Mouse (Mus musculus): ENCODE measurements around the gene Bcl10. TPM values are rescaled to one million over a fixed set of nuclear protein-coding genes. Genes with fewer than 3 reads are reported as not detected.
"Not testable (repeated sequence)": the region's sequence is repeated elsewhere in the genome, so short reads cannot be mapped to it uniquely, and the experiment has no call there.

The Bcl10 gene
- polyA plus RNA-seq (2015; fragmentation: Nextera tagmentation; extraction: Ambion mirVana) = 57.7 and 62.2 TPM in 2 replicates

DNA sequence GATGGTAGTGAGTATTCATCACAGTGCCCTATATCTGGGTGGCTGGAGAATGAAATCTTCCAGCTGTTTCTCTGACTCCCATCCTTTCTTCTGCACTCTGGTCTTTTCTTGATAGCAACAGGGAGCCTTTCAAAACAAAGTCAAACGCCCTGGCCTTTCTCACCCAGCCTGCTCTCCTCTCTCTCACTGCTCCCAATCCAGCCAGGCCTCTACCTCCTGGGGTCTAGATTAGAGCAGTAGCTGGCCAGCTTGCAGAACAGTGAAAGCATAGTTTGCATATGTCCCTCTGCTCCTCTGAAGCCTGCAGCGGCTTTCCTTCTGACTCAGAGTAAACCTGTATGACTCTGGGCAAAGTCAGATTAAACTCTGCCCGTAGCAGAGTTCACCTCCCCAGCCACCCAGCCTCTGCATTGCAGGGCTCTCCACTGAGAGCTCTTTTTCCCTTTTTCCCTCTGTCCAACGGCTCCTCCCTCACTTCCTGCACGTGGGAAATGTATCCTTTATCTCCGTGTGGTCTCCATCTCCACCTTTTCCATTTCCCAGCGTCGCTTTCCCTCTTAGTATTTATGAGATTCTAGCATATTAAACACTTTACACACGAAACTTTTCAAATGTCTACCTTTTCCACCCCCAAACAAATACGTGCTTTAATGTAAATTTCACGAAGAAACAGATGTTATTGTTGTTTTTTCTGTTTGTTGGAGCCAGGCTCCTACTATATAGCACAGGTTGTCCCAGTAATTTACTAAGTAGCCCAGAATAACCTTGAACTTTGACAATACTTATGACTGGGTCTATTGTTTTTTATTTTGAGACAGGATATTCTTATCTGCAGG is at the start of gene Bcl10:
Gene Bcl10, plus strand, starts transcription at position 786 of the 836 bp plus-strand sequence.
- no peak within 1 kb of the TSS for H3K9ac ChIP-seq (ENCODE audit: low read depth, low read length)
- no peak for DNase-seq (ENCODE audit: low spot score)
- H3K9me3 ChIP-seq (replicated peaks; ENCODE audit: low read length) = no peaks in the 10 kb centered on the region
- peak within 1 kb of the TSS; percentile 91; the same call in 1 of the 2 replicates for H3K4me3 ChIP-seq (replicated peaks; ENCODE audit: low read depth, low read length)
- TF ChIP-seq CTCF (IDR thresholded peaks at IDR 0.05; ENCODE audit: low read depth) = no peak
- peaks cover 10% of the 10 kb centered on the region; the same call in 1 of the 2 replicates for H3K4me1 ChIP-seq (replicated peaks; ENCODE audit: insufficient read depth, low read length)
- 35% methylated on average over 11 of the region's 11 CpGs for WGBS
- no peaks in the 10 kb centered on the region for H3K36me3 ChIP-seq (ENCODE audit: insufficient read depth, low read length)
- H3K4me2 ChIP-seq (ENCODE audit: low read length) = peak within 1 kb of the TSS; percentile 46
- no peak for ATAC-seq (replicated peaks; ENCODE audit: low FRiP score, low read depth)
- no peaks in the 10 kb centered on the region for H3K27me3 ChIP-seq (ENCODE audit: insufficient read depth, low read length)
- H3K27ac ChIP-seq = peak within 1 kb of the TSS; percentile 74; the same call in 1 of the 2 replicates

DNA sequence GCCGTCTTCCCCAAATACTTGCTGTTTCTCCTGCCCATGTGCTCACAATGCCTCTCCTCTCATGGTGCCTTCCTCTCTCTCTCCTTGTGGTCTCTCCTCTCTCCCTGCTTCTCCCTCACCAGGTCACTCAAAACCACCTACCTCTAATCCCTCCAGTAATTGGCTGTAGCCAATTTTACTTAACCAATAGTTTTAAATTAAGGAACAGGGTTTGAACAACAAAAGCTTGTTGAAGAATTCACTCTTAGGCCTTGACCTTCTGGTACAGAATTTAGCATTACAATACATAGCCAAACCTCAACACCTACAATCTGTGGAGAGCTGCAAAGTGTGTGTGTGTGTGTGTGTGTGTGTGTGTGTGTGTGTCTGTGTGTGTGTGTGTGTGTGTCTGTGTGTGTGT is 49.3 kb upstream of the Bcl10 start:
- 88% methylated on average over 1 of the region's 1 CpGs for whole genome bisulfite sequencing
- Histone ChIP-seq H3K27me3 (ENCODE audit: insufficient read depth, low read length) (no peaks in the 10 kb centered on the region), H3K27ac (no peak overlapping the region), H3K9me3 (replicated peaks; ENCODE audit: low read length) (no peaks in the 10 kb centered on the region), H3K4me3 (replicated peaks; ENCODE audit: low read depth, low read length) (no peak overlapping the region), H3K4me1 (replicated peaks; ENCODE audit: insufficient read depth, low read length) (no peaks in the 10 kb centered on the region), H3K36me3 (ENCODE audit: insufficient read depth, low read length) (no peaks in the 10 kb centered on the region), H3K9ac (ENCODE audit: low read depth, low read length) (no peak overlapping the region), H3K4me2 (ENCODE audit: low read length) (no peak overlapping the region)
- no peak for TF ChIP-seq CTCF (IDR thresholded peaks at IDR 0.05; ENCODE audit: low read depth)
- DNase-seq (ENCODE audit: low spot score) = no peak
- ATAC-seq (replicated peaks; ENCODE audit: low FRiP score, low read depth) = no peak

DNA sequence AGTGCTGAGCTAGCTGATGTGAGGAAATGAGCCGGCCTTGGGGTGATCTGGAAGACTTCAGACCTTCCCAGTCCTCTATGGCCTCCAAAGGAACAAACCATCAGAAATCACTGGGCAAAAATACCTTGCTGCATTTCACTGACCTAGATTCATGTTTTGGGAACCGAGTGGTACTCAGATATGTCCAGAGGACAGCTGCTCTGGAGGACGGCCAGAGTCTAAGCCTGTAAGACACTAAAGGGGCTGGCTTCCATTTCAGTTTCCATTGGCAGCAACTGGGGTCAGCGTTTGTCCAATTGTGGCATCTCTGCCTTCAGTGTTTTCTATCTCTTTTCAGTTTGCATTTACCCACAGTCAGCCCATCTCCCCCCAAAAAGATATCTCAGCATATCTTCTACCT is 48.5 kb upstream of the Bcl10 start:
- H3K4me2 ChIP-seq (ENCODE audit: low read length) = no peak overlapping the region
- no peaks in the 10 kb centered on the region for H3K36me3 ChIP-seq (ENCODE audit: insufficient read depth, low read length)
- no peaks in the 10 kb centered on the region for H3K4me1 ChIP-seq (replicated peaks; ENCODE audit: insufficient read depth, low read length)
- WGBS = 85% methylated on average over 4 of the region's 4 CpGs
- H3K27me3 ChIP-seq (ENCODE audit: insufficient read depth, low read length) = no peaks in the 10 kb centered on the region
- H3K9me3 ChIP-seq (replicated peaks; ENCODE audit: low read length) = no peaks in the 10 kb centered on the region
- TF ChIP-seq CTCF (IDR thresholded peaks at IDR 0.05; ENCODE audit: low read depth) = no peak
- DNase-seq (ENCODE audit: low spot score) (no peak), ATAC-seq (replicated peaks; ENCODE audit: low FRiP score, low read depth) (no peak)
- H3K4me3 ChIP-seq (replicated peaks; ENCODE audit: low read depth, low read length) = no peak overlapping the region
- no peak overlapping the region for H3K27ac ChIP-seq
- no peak overlapping the region for H3K9ac ChIP-seq (ENCODE audit: low read depth, low read length)

DNA sequence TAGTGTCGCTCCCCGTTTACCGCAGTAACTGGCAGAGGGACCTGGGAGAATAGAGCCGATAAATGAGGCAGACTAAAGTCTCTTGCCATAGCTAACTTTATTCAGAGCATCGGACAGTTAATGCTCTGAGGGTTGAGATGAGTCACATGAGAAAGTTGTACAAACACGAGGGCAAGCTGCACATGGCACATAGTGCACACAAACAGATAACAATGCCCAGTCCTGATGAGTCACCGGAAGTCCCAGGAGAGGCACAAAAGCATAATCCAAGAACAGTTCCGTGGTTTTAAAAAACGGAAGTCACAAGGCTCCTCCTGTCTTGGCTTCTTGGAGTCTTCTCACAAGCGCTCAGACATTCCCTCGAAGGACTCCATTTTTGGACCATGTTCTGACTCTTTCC is 46.5 kb upstream of the Bcl10 start:
- 78% methylated on average over 11 of the region's 11 CpGs for WGBS
- Histone ChIP-seq H3K9me3 (replicated peaks; ENCODE audit: low read length) (no peaks in the 10 kb centered on the region), H3K4me2 (ENCODE audit: low read length) (no peak overlapping the region), H3K27me3 (ENCODE audit: insufficient read depth, low read length) (no peaks in the 10 kb centered on the region), H3K36me3 (ENCODE audit: insufficient read depth, low read length) (no peaks in the 10 kb centered on the region), H3K4me3 (replicated peaks; ENCODE audit: low read depth, low read length) (no peak overlapping the region), H3K27ac (no peak overlapping the region), H3K4me1 (replicated peaks; ENCODE audit: insufficient read depth, low read length) (no peaks in the 10 kb centered on the region), H3K9ac (ENCODE audit: low read depth, low read length) (no peak overlapping the region)
- TF ChIP-seq CTCF (IDR thresholded peaks at IDR 0.05; ENCODE audit: low read depth) = no peak
- DNase-seq (ENCODE audit: low spot score) (no peak), ATAC-seq (replicated peaks; ENCODE audit: low FRiP score, low read depth) (no peak)

DNA sequence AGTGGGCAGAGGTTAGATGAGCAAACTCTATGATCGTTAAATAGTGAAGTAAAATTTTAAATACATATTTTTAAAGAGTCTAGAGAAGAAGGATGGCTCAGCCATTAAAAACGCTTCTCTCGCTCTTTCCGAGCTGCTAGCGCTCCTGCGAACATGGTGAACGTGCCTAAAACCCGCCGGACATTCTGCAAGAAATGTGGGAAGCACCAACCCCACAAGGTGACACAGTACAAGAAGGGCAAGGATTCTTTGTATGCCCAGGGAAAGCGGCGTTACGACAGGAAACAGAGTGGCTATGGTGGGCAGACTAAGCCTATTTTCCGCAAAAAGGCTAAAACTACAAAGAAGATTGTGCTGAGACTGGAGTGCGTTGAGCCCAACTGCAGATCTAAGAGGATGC is 43.7 kb upstream of the Bcl10 start:
- not testable (repeated sequence) for H3K9ac ChIP-seq (ENCODE audit: low read depth, low read length); H3K27ac ChIP-seq; ATAC-seq (replicated peaks; ENCODE audit: low FRiP score, low read depth); DNase-seq (ENCODE audit: low spot score); H3K9me3 ChIP-seq (replicated peaks; ENCODE audit: low read length); H3K4me1 ChIP-seq (replicated peaks; ENCODE audit: insufficient read depth, low read length); H3K4me3 ChIP-seq (replicated peaks; ENCODE audit: low read depth, low read length); H3K27me3 ChIP-seq (ENCODE audit: insufficient read depth, low read length); H3K36me3 ChIP-seq (ENCODE audit: insufficient read depth, low read length); H3K4me2 ChIP-seq (ENCODE audit: low read length)
- 95% methylated on average over 12 of the region's 14 CpGs for WGBS

DNA sequence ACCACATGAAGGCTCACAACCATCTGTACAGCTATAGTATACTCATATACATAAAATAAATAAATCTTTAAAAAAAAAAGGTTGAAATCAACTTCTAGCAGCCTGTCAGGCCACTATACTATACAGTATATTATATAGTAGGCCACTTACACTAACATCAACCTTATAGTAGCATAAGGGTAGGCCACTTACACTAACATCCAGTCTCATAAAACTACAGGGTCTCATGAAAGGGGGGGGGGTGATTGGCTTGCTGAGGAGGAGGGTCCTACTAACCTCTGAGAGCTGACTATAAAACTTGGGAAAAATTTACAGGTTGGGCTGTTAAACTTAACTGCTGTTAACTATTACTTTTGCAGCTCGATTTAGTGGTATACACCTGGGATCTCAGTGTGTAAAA is 42.3 kb upstream of the Bcl10 start:
- no peak overlapping the region for H3K9ac ChIP-seq (ENCODE audit: low read depth, low read length)
- DNase-seq (ENCODE audit: low spot score) (no peak), ATAC-seq (replicated peaks; ENCODE audit: low FRiP score, low read depth) (no peak)
- no peak for TF ChIP-seq CTCF (IDR thresholded peaks at IDR 0.05; ENCODE audit: low read depth)
- WGBS = 44% methylated on average over 1 of the region's 1 CpGs
- H3K27me3 ChIP-seq (ENCODE audit: insufficient read depth, low read length) = no peaks in the 10 kb centered on the region
- H3K4me3 ChIP-seq (replicated peaks; ENCODE audit: low read depth, low read length) = no peak overlapping the region
- no peaks in the 10 kb centered on the region for H3K36me3 ChIP-seq (ENCODE audit: insufficient read depth, low read length)
- no peak overlapping the region for H3K27ac ChIP-seq
- no peaks in the 10 kb centered on the region for H3K4me1 ChIP-seq (replicated peaks; ENCODE audit: insufficient read depth, low read length)
- H3K4me2 ChIP-seq (ENCODE audit: low read length) = no peak overlapping the region
- no peaks in the 10 kb centered on the region for H3K9me3 ChIP-seq (replicated peaks; ENCODE audit: low read length)
